Mouse (Mus musculus) liver, postnatal 0 days (tissue): ENCODE data around the gene Col20a1. TPM values are rescaled to one million over a fixed set of nuclear protein-coding genes. Genes with fewer than 3 reads are reported as not detected.

Source experiments
- ATAC-seq: fragments of 200-750 bp; cut with Nextera tagmentation; 2 replicates; pipeline ENCODE4 v1.8.0; 2017; ENCODE audit warnings: mild to moderate bottlenecking, moderate library complexity
- DNase-seq: peaks from one replicate; pipeline ENCODE4 v3.0.0-alpha.2; 2016
- H3K27ac ChIP-seq: fragments of 300-500 bp; sonication (generic); 2 replicates; pipeline ENCODE4 v1.5.1; 2014; ENCODE audit warnings: antibody characterized with exemption, moderate library complexity, mild to moderate bottlenecking, low read depth
- H3K27me3 ChIP-seq: fragments of 300-500 bp; sonication (generic); 2 replicates; pipeline ENCODE4 v1.6.1; 2014; ENCODE audit warnings: low read length, control low read depth, mixed read lengths; ENCODE audit not compliant: insufficient read depth
- H3K36me3 ChIP-seq: fragments of 300-500 bp; sonication (generic); replicated peaks from 2 replicates; pipeline ENCODE4 v1.6.1; 2014; ENCODE audit warnings: mild to moderate bottlenecking, control low read depth, low read length, moderate library complexity, mixed read lengths; ENCODE audit not compliant: insufficient read depth
- H3K4me1 ChIP-seq: fragments of 300-500 bp; sonication (generic); 2 replicates; pipeline ENCODE4 v1.6.1; 2014; ENCODE audit warnings: antibody characterized with exemption, mild to moderate bottlenecking, control low read depth; ENCODE audit not compliant: insufficient read depth
- H3K4me2 ChIP-seq: fragments of 300-500 bp; sonication (generic); 2 replicates; pipeline ENCODE4 v1.6.1; 2014; ENCODE audit warnings: low read depth, mild to moderate bottlenecking, low read length, moderate library complexity, mixed read lengths
- H3K4me3 ChIP-seq: fragments of 300-500 bp; sonication (generic); 2 replicates; pipeline ENCODE4 v1.5.1; 2014; ENCODE audit warnings: low read depth, low read length
- H3K9ac ChIP-seq: fragments of 300-500 bp; sonication (generic); replicated peaks from 2 replicates; pipeline ENCODE4 v1.6.1; 2014; ENCODE audit warnings: mild to moderate bottlenecking, moderate library complexity
- H3K9me3 ChIP-seq: fragments of 300-500 bp; sonication (generic); 2 replicates; pipeline ENCODE4 v1.6.1; 2016; ENCODE audit warnings: mild to moderate bottlenecking, control low read depth, low read length, mixed read lengths
- CTCF ChIP-seq: sonication (generic); IDR thresholded peaks from 2 replicates; pipeline ENCODE4 v1.5.1; 2016; ENCODE audit warnings: antibody characterized with exemption, low read depth
- EP300 ChIP-seq: IDR thresholded peaks from 2 replicates; pipeline ENCODE4 v1.6.1; 2016; ENCODE audit warnings: antibody characterized with exemption, low read depth, mild to moderate bottlenecking
- WGBS: fragments of 180-500 bp; shearing (Covaris S2); extraction: QIAGEN DNeasy Blood & Tissue Kit; methylation state at CpG from one replicate; pipeline ENCODE4 v1.1.7; 2014; ENCODE audit not compliant: insufficient replicate concordance; 5-methylcytosine and 5-hydroxymethylcytosine counted together
- polyA plus RNA-seq: library from polyadenylated mRNA; unstranded; fragments of >200 nt; fragmentation: Nextera tagmentation; extraction: Ambion mirVana; gene quantifications from 2 replicates; pipeline ENCODE4 v1.2.1, GENCODE M21; 2015

The Col20a1 gene
- polyA plus RNA-seq, 1 experiment from 2014 or later, result 0.12 TPM

DNA sequence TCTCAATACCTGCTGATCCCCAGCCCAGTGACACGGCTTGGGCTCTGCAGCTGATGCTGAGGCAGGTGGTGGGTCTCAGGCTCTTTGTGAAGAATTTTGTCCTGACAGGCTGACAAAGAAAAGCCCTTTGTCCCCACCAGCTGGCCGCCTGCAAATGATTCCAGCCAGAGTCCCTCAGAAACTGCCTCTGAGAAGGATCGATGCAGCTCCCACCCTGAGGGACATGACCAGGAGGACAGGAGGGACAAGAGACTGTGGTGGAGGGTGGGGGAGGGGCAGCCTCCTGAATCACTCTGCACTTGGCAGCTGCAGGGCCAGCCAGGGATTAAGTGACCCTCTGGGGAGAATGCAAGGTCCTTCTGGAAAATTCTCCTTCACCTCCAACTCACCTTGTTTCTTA, 57.7 kb downstream of the Col20a1 start:
- Histone ChIP-seq H3K4me2 (no peak overlapping the region), H3K27me3 (peaks cover 19% of the 10 kb centered on the region), H3K4me1 (peaks cover 11% of the 10 kb centered on the region), H3K27ac (no peak overlapping the region), H3K9ac (no peak overlapping the region), H3K36me3 (no peaks in the 10 kb centered on the region), H3K4me3 (no peak overlapping the region), H3K9me3 (no peaks in the 10 kb centered on the region)
- ATAC-seq (no peak), DNase-seq (no peak)
- WGBS, result 26% methylated on average over 3 of the region's 3 CpGs
- no peak for TF ChIP-seq CTCF
- no peak for TF ChIP-seq EP300

GRCm38 (mm10) chr2:181048252-181048945, 62.1 kb downstream of the Col20a1 start:
- Histone ChIP-seq H3K27ac (no peak overlapping the region), H3K4me3 (no peak overlapping the region), H3K9ac (no peak overlapping the region), H3K36me3 (no peaks in the 10 kb centered on the region), H3K27me3 (no peaks in the 10 kb centered on the region), H3K9me3 (no peaks in the 10 kb centered on the region), H3K4me2 (no peak overlapping the region), H3K4me1 (peaks cover 2% of the 10 kb centered on the region; the same call in 1 of the 2 replicates)
- TF ChIP-seq EP300 (no peak), CTCF (no peak)
- DNase-seq (no peak), ATAC-seq (no peak)
- WGBS, result 66% methylated on average over 7 of the region's 7 CpGs

GRCm38 (mm10) chr2:181048986-181049385, 62.7 kb downstream of the Col20a1 start:
- ATAC-seq, result no peak
- 74% methylated on average over 9 of the region's 9 CpGs for WGBS
- Histone ChIP-seq H3K4me2 (no peak overlapping the region), H3K36me3 (no peaks in the 10 kb centered on the region), H3K4me3 (no peak overlapping the region), H3K27me3 (no peaks in the 10 kb centered on the region), H3K4me1 (peaks cover 2% of the 10 kb centered on the region; the same call in 1 of the 2 replicates), H3K9me3 (no peaks in the 10 kb centered on the region), H3K9ac (no peak overlapping the region), H3K27ac (no peak overlapping the region)
- TF ChIP-seq EP300, result no peak
- no peak for TF ChIP-seq CTCF
- DNase-seq, result no peak

DNA sequence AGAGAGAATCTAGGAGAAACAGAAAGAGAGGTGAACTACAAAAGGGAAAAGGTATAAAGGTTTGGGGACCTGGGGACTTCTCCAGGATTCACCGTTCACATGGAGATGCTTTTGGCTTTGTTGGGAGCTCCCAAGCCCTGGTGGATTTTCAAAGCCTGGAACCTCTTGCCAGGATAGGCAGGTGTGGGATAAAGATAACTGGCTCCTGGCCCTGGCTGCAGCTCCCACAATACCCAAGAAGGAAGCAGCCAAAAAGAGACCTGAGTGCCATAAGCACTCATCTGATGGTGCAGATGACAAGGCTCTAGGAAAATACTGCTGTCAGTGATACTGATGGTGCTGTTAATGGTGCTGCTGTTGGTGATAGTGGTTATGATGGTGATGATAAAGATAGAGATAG, 65.8 kb downstream of the Col20a1 start:
- H3K27ac ChIP-seq, result no peak overlapping the region
- no peaks in the 10 kb centered on the region for H3K4me1 ChIP-seq
- H3K9me3 ChIP-seq, result no peaks in the 10 kb centered on the region
- WGBS, result 81% methylated on average over 1 of the region's 1 CpGs
- DNase-seq (no peak), ATAC-seq (no peak)
- no peak overlapping the region for H3K4me2 ChIP-seq
- no peak overlapping the region for H3K4me3 ChIP-seq
- H3K9ac ChIP-seq, result no peak overlapping the region
- H3K27me3 ChIP-seq, result no peaks in the 10 kb centered on the region
- H3K36me3 ChIP-seq, result no peaks in the 10 kb centered on the region
- TF ChIP-seq EP300 (no peak), CTCF (no peak)

DNA sequence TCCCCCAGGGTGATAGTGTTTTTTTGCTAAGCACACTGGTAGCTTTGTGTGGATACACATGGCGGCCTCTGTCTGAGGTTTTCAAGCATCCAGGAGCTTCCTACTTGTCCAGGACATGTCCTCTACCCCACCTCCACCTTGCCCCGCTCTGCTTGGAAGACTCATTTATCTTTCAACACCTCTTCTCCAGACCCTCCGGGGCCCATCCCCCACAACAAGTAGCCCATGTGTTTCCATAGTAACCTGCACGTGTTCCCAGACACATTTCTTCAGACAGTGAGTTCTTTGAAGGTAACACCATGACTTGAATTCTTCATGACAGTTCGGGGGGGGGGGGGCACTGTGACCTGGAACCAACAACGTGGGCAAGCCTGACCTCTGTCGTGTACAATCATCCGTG, 71.0 kb downstream of the Col20a1 start:
- H3K4me3 ChIP-seq, result no peak overlapping the region
- WGBS, result 56% methylated on average over 8 of the region's 8 CpGs

DNA sequence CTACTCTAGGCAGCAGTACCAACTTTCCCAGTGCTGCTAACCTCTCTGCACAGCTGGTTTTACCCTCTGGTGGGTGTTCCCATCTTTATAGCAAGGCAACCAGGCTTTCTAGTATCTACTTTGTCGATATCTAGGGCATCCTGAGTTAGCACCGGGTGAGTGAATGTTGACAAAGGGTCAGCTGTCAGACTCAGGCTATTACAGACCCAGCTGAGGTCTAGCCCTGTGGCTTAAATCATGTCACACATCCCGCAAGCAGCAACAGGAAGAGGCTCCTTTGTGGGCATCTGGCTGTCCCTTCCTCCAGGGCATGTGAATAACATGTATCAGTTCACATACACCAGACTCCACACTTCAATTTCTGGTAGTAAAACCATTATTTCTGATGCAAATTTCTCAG, 71.9 kb downstream of the Col20a1 start:
- H3K27ac ChIP-seq, result no peak overlapping the region
- no peak for DNase-seq
- no peak for ATAC-seq
- no peaks in the 10 kb centered on the region for H3K4me1 ChIP-seq
- H3K9me3 ChIP-seq, result no peaks in the 10 kb centered on the region
- no peak overlapping the region for H3K9ac ChIP-seq
- WGBS, result 27% methylated on average over 3 of the region's 3 CpGs
- H3K4me2 ChIP-seq, result no peak overlapping the region
- TF ChIP-seq EP300 (no peak), CTCF (no peak)
- H3K36me3 ChIP-seq, result no peaks in the 10 kb centered on the region
- no peak overlapping the region for H3K4me3 ChIP-seq
- no peaks in the 10 kb centered on the region for H3K27me3 ChIP-seq

More for the DNA sequence above, 71.0 kb downstream of the Col20a1 start:
- DNase-seq, result no peak
- H3K4me2 ChIP-seq, result no peak overlapping the region
- H3K4me1 ChIP-seq, result no peaks in the 10 kb centered on the region
- H3K9me3 ChIP-seq, result no peaks in the 10 kb centered on the region
- H3K27ac ChIP-seq, result no peak overlapping the region
- no peak overlapping the region for H3K9ac ChIP-seq
- no peaks in the 10 kb centered on the region for H3K27me3 ChIP-seq
- no peaks in the 10 kb centered on the region for H3K36me3 ChIP-seq
- ATAC-seq, result no peak
- TF ChIP-seq CTCF (no peak), EP300 (no peak)
